In genomic region chrX:73910451-73910850, GRCm38 (mm10) we compare ENCODE assay signal across 16 mouse cellular contexts. TPM values are rescaled to one million over a fixed set of nuclear protein-coding genes. Genes with fewer than 3 reads are reported as not detected.
DNase-seq lines count a peak whose midpoint lies in the region; ATAC-seq and TF ChIP-seq lines count a peak whose summit lies in the region.
"Had no signal": no experiment of that assay in that cellular context is flagged by ENCODE, and none has a peak within 500 bp of the region (broad histone marks: within the 10 kb centered on the region; RNA-seq: fewer than 3 reads in every experiment).

No protein-coding gene starts in this region.

- peaks cover 47% of the 10 kb centered on the region for H3K4me1 ChIP-seq in erythroblast, embryonic 14.5 days (ENCODE audit: control insufficient read depth)
- peaks cover 3% of the 10 kb centered on the region for H3K4me1 ChIP-seq in liver, adult 2 months (ENCODE audit: control insufficient read depth, insufficient read depth, low read length)
- H3K4me1 ChIP-seq in embryonic facial prominence, embryonic 13.5 days: no peaks in the 10 kb centered on the region
- H3K4me1 ChIP-seq: neural tube, embryonic 12.5 days had no signal

- peak overlapping the region; percentile 62 for H3K4me3 ChIP-seq in erythroblast, embryonic 14.5 days (replicated peaks)
- peak overlapping the region; percentile 65 for H3K4me3 ChIP-seq in liver, adult 2 months (ENCODE audit: insufficient read depth, low read depth, low read length)
- H3K4me3 ChIP-seq in embryonic facial prominence, embryonic 13.5 days: peak overlapping the region; percentile 24; the same call in 1 of the 2 replicates
- H3K4me3 ChIP-seq: neural tube, embryonic 12.5 days had no signal

- no peak overlapping the region for H3K27ac ChIP-seq in liver, adult 2 months (replicated peaks; ENCODE audit: insufficient read depth, low read depth, low read length)
- H3K27ac ChIP-seq in embryonic facial prominence, embryonic 13.5 days: no peak overlapping the region
- H3K27ac ChIP-seq: gastrocnemius, adult 2 months; kidney, postnatal 0 days; neural tube, embryonic 12.5 days had no signal

- ATAC-seq in erythroblast, adult 5-6 weeks (replicated peaks; ENCODE audit: low FRiP score, poor library complexity, severe bottlenecking): no peak
- no peak for ATAC-seq in embryonic facial prominence, embryonic 13.5 days (ENCODE audit: insufficient number of reproducible peaks, insufficient read depth, low FRiP score, low TSS enrichment, low read depth)

- TF ChIP-seq POLR2A in liver, adult 2 months (IDR thresholded peaks at IDR 0.05; ENCODE audit: extremely low read depth, insufficient read depth, low read length): no peak

- no peak for TF ChIP-seq CTCF in liver, adult 2 months (IDR thresholded peaks at IDR 0.05; ENCODE audit: low read depth, low read length)

- no peak for DNase-seq in liver, adult 2 months (ENCODE audit: extremely low read depth, low read depth, low spot score)
- no peak for DNase-seq in liver
- peak; percentile 29 for DNase-seq in naive thymus-derived CD4-positive, alpha-beta T cell, adult 2 months (ENCODE audit: low read depth)
- no peak for DNase-seq in embryo, embryonic 10 days (ENCODE audit: low spot score)
- DNase-seq in cerebellum, postnatal 10 days: no peak
- DNase-seq: cerebellum, postnatal 25 days; gastrocnemius, adult 2 months had no signal

- H3K4me2 ChIP-seq in embryonic facial prominence, embryonic 13.5 days: peak overlapping the region; percentile 53; the same call in 1 of the 2 replicates

- H3K36me3 ChIP-seq in erythroblast, embryonic 14.5 days (ENCODE audit: control insufficient read depth): peaks cover 10% of the 10 kb centered on the region
- no peaks in the 10 kb centered on the region for H3K36me3 ChIP-seq in liver, adult 2 months (ENCODE audit: control insufficient read depth, insufficient read depth, low read length)
- no peaks in the 10 kb centered on the region for H3K36me3 ChIP-seq in embryonic facial prominence, embryonic 13.5 days
- H3K36me3 ChIP-seq: neural tube, embryonic 12.5 days had no signal

- no peaks in the 10 kb centered on the region for H3K79me2 ChIP-seq in liver, adult 2 months (ENCODE audit: control insufficient read depth, insufficient read depth, low read length)

- H3K27me3 ChIP-seq in erythroblast, embryonic 14.5 days (ENCODE audit: control insufficient read depth): no peaks in the 10 kb centered on the region
- H3K27me3 ChIP-seq in liver, adult 2 months (ENCODE audit: control insufficient read depth, insufficient read depth, low read length): no peaks in the 10 kb centered on the region
- peaks cover 13% of the 10 kb centered on the region for H3K27me3 ChIP-seq in embryonic facial prominence, embryonic 13.5 days
- H3K27me3 ChIP-seq: neural tube, embryonic 12.5 days had no signal

- H3K9me3 ChIP-seq in erythroblast, embryonic 14.5 days (ENCODE audit: control insufficient read depth, low read length): no peaks in the 10 kb centered on the region
- H3K9me3 ChIP-seq in embryonic facial prominence, embryonic 13.5 days: no peaks in the 10 kb centered on the region
- H3K9me3 ChIP-seq: neural tube, embryonic 12.5 days had no signal

- no peak overlapping the region for H3K9ac ChIP-seq in liver, adult 2 months (ENCODE audit: low read depth, low read length)
- H3K9ac ChIP-seq in embryonic facial prominence, embryonic 13.5 days: no peak overlapping the region
- H3K9ac ChIP-seq: neural tube, embryonic 12.5 days had no signal

RNA-seq across cellular contexts. Expression of gene Arhgap4, which starts 11.2 kb away (rescaled TPM):
- polyA plus RNA-seq in erythroblast, embryonic 14.5 days (2012): 0.27 and 0.38 TPM in 2 replicates
- total RNA-seq in erythroblast, adult 5-6 weeks (2015; ENCODE audit: low replicate concordance): 15.5 and 16.3 TPM in 2 replicates
- total RNA-seq in erythroblast, adult 5-6 weeks (2017; ENCODE audit: low replicate concordance): 18.4 and 23.4 TPM in 2 replicates
- 3.4 and 3.6 TPM in 2 replicates for total RNA-seq in liver, adult 2 months (2014; rRNA removed)
- polyA plus RNA-seq in liver, adult 2 months (2012; rRNA removed): 4.8 and 8.6 TPM in 2 replicates
- 3.3 and 3.4 TPM in 2 replicates for polyA plus RNA-seq in embryonic facial prominence, embryonic 13.5 days (2015; fragmentation: Nextera tagmentation; extraction: Ambion mirVana)

RNA-seq across cellular contexts. Expression of gene Naa10, which starts 11.3 kb away (rescaled TPM):
- polyA plus RNA-seq in erythroblast, embryonic 14.5 days (2012): 17.2 and 21.3 TPM in 2 replicates
- total RNA-seq in erythroblast, adult 5-6 weeks (2015; ENCODE audit: low replicate concordance): 10.6 and 26.8 TPM in 2 replicates
- total RNA-seq in erythroblast, adult 5-6 weeks (2017; ENCODE audit: low replicate concordance): 18.1 TPM in 2 replicates
- 44.6 and 46.8 TPM in 2 replicates for total RNA-seq in liver, adult 2 months (2014; rRNA removed)
- polyA plus RNA-seq in liver, adult 2 months (2012; rRNA removed): 51.7 and 55.9 TPM in 2 replicates
- polyA plus RNA-seq in embryonic facial prominence, embryonic 13.5 days (2015; fragmentation: Nextera tagmentation; extraction: Ambion mirVana): 132 and 151 TPM in 2 replicates

RNA-seq across cellular contexts. Expression of gene L1cam, which starts 14.5 kb away (rescaled TPM):
- polyA plus RNA-seq in erythroblast, embryonic 14.5 days (2012): 0.05 and 0.09 TPM in 2 replicates
- 5.2 TPM in 2 replicates for total RNA-seq in erythroblast, adult 5-6 weeks (2015; ENCODE audit: low replicate concordance)
- 5.3 and 6.2 TPM in 2 replicates for total RNA-seq in erythroblast, adult 5-6 weeks (2017; ENCODE audit: low replicate concordance)
- total RNA-seq in liver, adult 2 months (2014; rRNA removed): 0.09 and 0.47 TPM in 2 replicates
- 0.06 and 0.17 TPM in 2 replicates for polyA plus RNA-seq in liver, adult 2 months (2012; rRNA removed)
- 3.2 and 4.3 TPM in 2 replicates for polyA plus RNA-seq in embryonic facial prominence, embryonic 13.5 days (2015; fragmentation: Nextera tagmentation; extraction: Ambion mirVana)

RNA-seq across cellular contexts. Expression of gene Avpr2, which starts 18.5 kb away (rescaled TPM):
- polyA plus RNA-seq in erythroblast, embryonic 14.5 days (2012): not detected in 2 replicates
- not detected in 2 replicates for total RNA-seq in erythroblast, adult 5-6 weeks (2015; ENCODE audit: low replicate concordance)
- total RNA-seq in erythroblast, adult 5-6 weeks (2017; ENCODE audit: low replicate concordance): not detected in 2 replicates
- total RNA-seq in liver, adult 2 months (2014; rRNA removed): not detected in 2 replicates
- not detected in 2 replicates for polyA plus RNA-seq in liver, adult 2 months (2012; rRNA removed)
- polyA plus RNA-seq in embryonic facial prominence, embryonic 13.5 days (2015; fragmentation: Nextera tagmentation; extraction: Ambion mirVana): 0.07 and 0.17 TPM in 2 replicates
- total RNA-seq: gastrocnemius, adult 2 months; heart, postnatal 14 days had no signal
- polyA plus RNA-seq: limb, embryonic 14.5 days; midbrain, embryonic 11.5 days; stomach, embryonic 14.5 days had no signal

RNA-seq across cellular contexts. Expression of gene Renbp, which starts 20.2 kb away (rescaled TPM):
- 0.91 and 3.1 TPM in 2 replicates for polyA plus RNA-seq in erythroblast, embryonic 14.5 days (2012)
- total RNA-seq in erythroblast, adult 5-6 weeks (2015; ENCODE audit: low replicate concordance): 7.7 TPM in 1 of 2 replicates, not detected in the other
- total RNA-seq in erythroblast, adult 5-6 weeks (2017; ENCODE audit: low replicate concordance): 5.4 and 12.4 TPM in 2 replicates
- 4.1 and 8.5 TPM in 2 replicates for total RNA-seq in liver, adult 2 months (2014; rRNA removed)
- polyA plus RNA-seq in liver, adult 2 months (2012; rRNA removed): 2.1 and 2.9 TPM in 2 replicates
- polyA plus RNA-seq in embryonic facial prominence, embryonic 13.5 days (2015; fragmentation: Nextera tagmentation; extraction: Ambion mirVana): 25.7 and 27.6 TPM in 2 replicates
